Mouse (Mus musculus) gastrocnemius, postnatal 36 days (tissue): ENCODE data around the gene Gm20812. TPM values are rescaled to one million over a fixed set of nuclear protein-coding genes. Genes with fewer than 3 reads are reported as not detected.
"Not testable (repeated sequence)": the region's sequence is repeated elsewhere in the genome, so short reads cannot be mapped to it uniquely, and the experiment has no call there.

Source experiments
- DNase-seq, 2 experiments: peaks; one replicate each; pipeline ENCODE4 v3.0.0; 2022
- intact Hi-C: fragments of 180-260 bp; cut with DNase I; formaldehyde crosslinking; loops from one replicate; pipeline ENCODE4 v1.15.1; 2025
- long read RNA-seq, 2 experiments: library from polyadenylated mRNA; stranded (forward); transcript quantifications; one replicate each; pipeline ENCODE4 v2.0.0; 2021
- total RNA-seq, 2 experiments: library from RNA; stranded (reverse); gene quantifications; 2 replicates each; pipeline ENCODE4 v1.2.3; 2021

The Gm20812 gene
- not detected for total RNA-seq
- long read RNA-seq, experiment 1: 0 reads
- long read RNA-seq, experiment 2: 0 reads

- intact Hi-C loops, DNase-seq: not testable (repeated sequence)
Measured at GRCm38 (mm10) chrY:12381681-12382080, at the start of gene Gm20812. Gm20812 (plus strand) TSS chrY:12381981.

Other genes starting within 250 kb of the Gm20812 start
- gene Gm29554, start 108.0 kb upstream of the Gm20812 start, total RNA-seq: not detected